Mouse (Mus musculus) MEL (cell line): ENCODE data around the gene Mdga1.

Source experiments
- BHLHE40 ChIP-seq: IDR thresholded peaks from 2 replicates; pipeline ENCODE4 v1.6.1; 2012; ENCODE audit warnings: low read depth, mild to moderate bottlenecking, inconsistent platforms, low read length, improper control_type of control experiment, borderline replicate concordance
- CHD2 ChIP-seq: IDR thresholded peaks from 2 replicates; pipeline ENCODE4 v1.6.1; 2011; ENCODE audit warnings: low read length, improper control_type of control experiment
- CTCF ChIP-seq, 3 experiments: IDR thresholded peaks in 2 of 3; conservative IDR thresholded peaks in 1 of 3; 2 replicates each; pipeline ENCODE4 v1.5.1; 2011 to 2012; ENCODE audit warnings: low read length in 3 of 3, low read depth in 2 of 3, mild to moderate bottlenecking in 2 of 3, improper control_type of control experiment in 1 of 3, inconsistent platforms in 1 of 3, mixed read lengths in 1 of 3, moderate library complexity in 1 of 3; ENCODE audit not compliant: control insufficient read depth in 1 of 3, insufficient read depth in 1 of 3, poor library complexity in 1 of 3, severe bottlenecking in 1 of 3
- MAX ChIP-seq: IDR thresholded peaks from 2 replicates; pipeline ENCODE4 v1.6.1; 2011; ENCODE audit warnings: low read length, improper control_type of control experiment
- MYB ChIP-seq: IDR thresholded peaks from 2 replicates; pipeline ENCODE4 v1.6.1; 2011; ENCODE audit warnings: mild to moderate bottlenecking, low read depth, low read length, improper control_type of control experiment
- NELFE ChIP-seq: IDR thresholded peaks from 2 replicates; pipeline ENCODE4 v1.6.1; 2011; ENCODE audit warnings: low read depth, low read length, improper control_type of control experiment
- USF1 ChIP-seq: IDR thresholded peaks from 2 replicates; pipeline ENCODE4 v1.6.1; 2014; ENCODE audit warnings: low read depth, mild to moderate bottlenecking, inconsistent platforms, low read length, improper control_type of control experiment, moderate library complexity

DNA sequence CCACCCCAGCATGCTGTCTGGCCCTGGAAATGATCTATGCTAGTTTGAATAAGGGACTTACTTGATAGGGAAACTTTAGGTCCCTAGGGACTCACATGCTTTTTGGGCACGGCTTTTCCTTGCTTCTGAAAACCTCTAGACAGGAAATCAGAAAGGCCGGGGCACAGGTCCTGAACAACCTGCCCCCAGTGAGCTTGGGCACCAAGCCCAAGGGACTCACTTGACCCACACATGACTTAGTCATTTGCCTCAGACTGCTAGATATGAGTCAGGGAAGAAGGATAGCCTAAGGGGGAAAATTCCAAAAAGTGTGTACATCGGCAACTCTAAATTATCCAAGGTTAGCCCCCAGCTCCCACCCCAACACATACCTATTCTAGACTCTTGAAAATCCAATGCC is 24.1 kb upstream of the Mdga1 start:
- no peak for TF ChIP-seq BHLHE40
- no peak for TF ChIP-seq MYB
- no peak for TF ChIP-seq USF1
- no peak for TF ChIP-seq CHD2
- no peak for TF ChIP-seq CTCF (IDR thresholded peaks at IDR 0.05 in 2 of 3, conservative IDR thresholded peaks at IDR 0.05 in 1 of 3; ENCODE audit: control insufficient read depth in 1 of 3, insufficient read depth in 1 of 3, low read depth in 2 of 3, low read length in 3 of 3, poor library complexity in 1 of 3, severe bottlenecking in 1 of 3)
- TF ChIP-seq NELFE, result no peak
- no peak for TF ChIP-seq MAX
